Mouse (Mus musculus): Measurements from ENCODE around the gene Spdef. TPM values are rescaled to one million over a fixed set of nuclear protein-coding genes. Genes with fewer than 3 reads are reported as not detected.

Gene Spdef
- polyA plus RNA-seq, 1 experiment from 2014 or later = 0.88 TPM

DNA sequence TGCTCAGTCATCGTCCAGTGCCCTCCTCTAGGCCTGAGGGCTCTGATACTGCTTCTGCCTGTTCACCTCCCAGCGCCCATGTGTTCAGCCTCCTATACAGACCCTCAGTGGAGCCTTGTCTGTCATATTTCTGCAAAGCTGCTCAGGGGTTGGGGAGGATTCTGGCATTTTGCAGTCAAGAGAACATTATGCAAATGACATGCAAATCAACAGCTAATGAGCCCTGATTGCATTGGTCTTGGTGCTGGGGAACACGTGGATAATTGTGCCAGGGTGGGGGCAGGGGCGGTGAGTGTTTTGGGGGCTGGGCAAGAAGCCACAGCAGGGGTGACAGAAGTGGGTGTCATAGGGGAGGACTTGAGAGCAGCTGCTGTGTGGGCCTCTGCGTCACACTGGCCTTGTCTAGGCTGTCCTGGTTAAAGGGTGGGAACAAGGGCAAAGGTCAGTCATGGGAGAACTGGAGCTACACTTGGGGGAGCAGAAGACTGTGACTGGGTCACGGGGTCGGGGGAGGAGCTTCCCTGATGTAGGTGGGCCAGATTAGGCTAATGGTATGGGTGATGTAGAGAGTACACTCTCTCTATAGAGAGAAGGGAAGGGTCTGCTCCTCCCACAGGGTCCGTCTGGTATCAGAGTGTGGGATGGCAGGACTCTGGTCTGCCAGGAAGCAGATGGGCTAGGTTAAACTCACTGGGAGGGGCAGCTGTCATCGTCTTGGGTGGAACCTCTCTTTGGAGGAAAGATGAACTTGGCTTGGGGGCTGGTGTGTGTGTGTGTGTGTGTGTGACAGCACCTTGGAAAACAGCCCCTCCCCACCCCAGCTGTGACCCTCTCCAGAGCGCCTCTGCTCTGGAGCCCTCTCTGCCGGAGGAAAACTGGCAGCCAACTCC lies 49.6 kb downstream of the Spdef start:
- Histone ChIP-seq H3K4me1 (ENCODE audit: insufficient read depth) (no peaks in the 10 kb centered on the region), H3K9ac (no peak overlapping the region), H3K27ac (ENCODE audit: low read depth) (no peak overlapping the region), H3K9me3 (ENCODE audit: low read depth, low read length) (no peaks in the 10 kb centered on the region), H3K4me2 (no peak overlapping the region), H3K4me3 (ENCODE audit: low read depth, low read length) (no peak overlapping the region), H3K36me3 (ENCODE audit: insufficient read depth) (no peaks in the 10 kb centered on the region), H3K27me3 (ENCODE audit: insufficient read depth, low read length) (0 out of 2 replicates have a peak, but pooled peaks cover 3% of the 10 kb centered on the region)
- peak; percentile 62 for ATAC-seq (ENCODE audit: insufficient read depth)
- 38% methylated on average over 11 of the region's 11 CpGs for WGBS
- no peak for TF ChIP-seq CTCF (IDR thresholded peaks at IDR 0.05; ENCODE audit: low read depth)
- DNase-seq = peak; percentile 47

GRCm38 (mm10) chr17:27677756-27678155 lies 51.0 kb downstream of the Spdef start:
- ATAC-seq (ENCODE audit: insufficient read depth) (no peak), DNase-seq (no peak)
- no peaks in the 10 kb centered on the region for H3K27me3 ChIP-seq (ENCODE audit: insufficient read depth, low read length)
- no peak overlapping the region for H3K9ac ChIP-seq
- no peak for TF ChIP-seq CTCF (IDR thresholded peaks at IDR 0.05; ENCODE audit: low read depth)
- no peak overlapping the region for H3K4me3 ChIP-seq (ENCODE audit: low read depth, low read length)
- 60% methylated on average over 5 of the region's 5 CpGs for WGBS
- H3K4me1 ChIP-seq (ENCODE audit: insufficient read depth) = no peaks in the 10 kb centered on the region
- no peaks in the 10 kb centered on the region for H3K36me3 ChIP-seq (ENCODE audit: insufficient read depth)
- H3K9me3 ChIP-seq (ENCODE audit: low read depth, low read length) = no peaks in the 10 kb centered on the region
- no peak overlapping the region for H3K4me2 ChIP-seq
- no peak overlapping the region for H3K27ac ChIP-seq (ENCODE audit: low read depth)

GRCm38 (mm10) chr17:27676270-27676669 lies 52.5 kb downstream of the Spdef start:
- TF ChIP-seq CTCF (IDR thresholded peaks at IDR 0.05; ENCODE audit: low read depth) = no peak
- no peak for ATAC-seq (ENCODE audit: insufficient read depth)
- no peaks in the 10 kb centered on the region for H3K4me1 ChIP-seq (ENCODE audit: insufficient read depth)
- H3K27ac ChIP-seq (ENCODE audit: low read depth) = no peak overlapping the region
- H3K9ac ChIP-seq = no peak overlapping the region
- no peak overlapping the region for H3K4me3 ChIP-seq (ENCODE audit: low read depth, low read length)
- no peaks in the 10 kb centered on the region for H3K36me3 ChIP-seq (ENCODE audit: insufficient read depth)
- DNase-seq = no peak
- no peak overlapping the region for H3K4me2 ChIP-seq
- no peaks in the 10 kb centered on the region for H3K27me3 ChIP-seq (ENCODE audit: insufficient read depth, low read length)
- H3K9me3 ChIP-seq (ENCODE audit: low read depth, low read length) = no peaks in the 10 kb centered on the region
- 49% methylated on average over 7 of the region's 7 CpGs for WGBS

- Histone ChIP-seq H3K27me3 (ENCODE audit: insufficient read depth, low read length) (no peaks in the 10 kb centered on the region), H3K9ac (no peak overlapping the region), H3K4me1 (ENCODE audit: insufficient read depth) (no peaks in the 10 kb centered on the region), H3K27ac (ENCODE audit: low read depth) (no peak overlapping the region), H3K9me3 (ENCODE audit: low read depth, low read length) (no peaks in the 10 kb centered on the region), H3K4me2 (no peak overlapping the region), H3K4me3 (ENCODE audit: low read depth, low read length) (no peak overlapping the region), H3K36me3 (ENCODE audit: insufficient read depth) (no peaks in the 10 kb centered on the region)
- 57% methylated on average over 9 of the region's 9 CpGs for WGBS
- DNase-seq (peak; percentile 24), ATAC-seq (ENCODE audit: insufficient read depth) (no peak)
- 0 out of 2 replicates have a peak, but pooled peaks have one; percentile 26 for TF ChIP-seq CTCF (IDR thresholded peaks at IDR 0.05; ENCODE audit: low read depth)
Measured at GRCm38 (mm10) chr17:27675453-27675852, 53.3 kb downstream of the Spdef start.

- Histone ChIP-seq H3K4me2 (no peak overlapping the region), H3K9me3 (ENCODE audit: low read depth, low read length) (no peaks in the 10 kb centered on the region), H3K27me3 (ENCODE audit: insufficient read depth, low read length) (no peaks in the 10 kb centered on the region), H3K4me1 (ENCODE audit: insufficient read depth) (no peaks in the 10 kb centered on the region), H3K9ac (no peak overlapping the region), H3K4me3 (ENCODE audit: low read depth, low read length) (no peak overlapping the region), H3K36me3 (ENCODE audit: insufficient read depth) (no peaks in the 10 kb centered on the region), H3K27ac (ENCODE audit: low read depth) (no peak overlapping the region)
- no peak for DNase-seq
- no peak for TF ChIP-seq CTCF (IDR thresholded peaks at IDR 0.05; ENCODE audit: low read depth)
- WGBS = 84% methylated on average over 7 of the region's 7 CpGs
- ATAC-seq (ENCODE audit: insufficient read depth) = no peak
Measured at GRCm38 (mm10) chr17:27673945-27674344, 54.8 kb downstream of the Spdef start.

GRCm38 (mm10) chr17:27671720-27672119 lies 57.0 kb downstream of the Spdef start:
- DNase-seq (no peak), ATAC-seq (ENCODE audit: insufficient read depth) (no peak)
- Histone ChIP-seq H3K4me3 (ENCODE audit: low read depth, low read length) (no peak overlapping the region), H3K4me1 (ENCODE audit: insufficient read depth) (no peaks in the 10 kb centered on the region), H3K9ac (no peak overlapping the region), H3K9me3 (ENCODE audit: low read depth, low read length) (no peaks in the 10 kb centered on the region), H3K36me3 (ENCODE audit: insufficient read depth) (no peaks in the 10 kb centered on the region), H3K27me3 (ENCODE audit: insufficient read depth, low read length) (no peaks in the 10 kb centered on the region), H3K27ac (ENCODE audit: low read depth) (no peak overlapping the region), H3K4me2 (no peak overlapping the region)
- TF ChIP-seq CTCF (IDR thresholded peaks at IDR 0.05; ENCODE audit: low read depth) = peak; percentile 30; the same call in 1 of the 2 replicates
- 79% methylated on average over 6 of the region's 6 CpGs for WGBS

Other genes starting within 250 kb of the Spdef start
- gene Grm4, start 207.6 kb downstream of the Spdef start, polyA plus RNA-seq (2014; fragmentation: Nextera tagmentation; extraction: Ambion mirVana) = 0.05 and 0.11 TPM in 2 replicates
- 295 and 329 TPM in 2 replicates for gene Hmga1, start 172.5 kb downstream of the Spdef start, polyA plus RNA-seq (2014; fragmentation: Nextera tagmentation; extraction: Ambion mirVana)
- 17.6 and 21.8 TPM in 2 replicates for gene AI413582, start 163.2 kb downstream of the Spdef start, polyA plus RNA-seq (2014; fragmentation: Nextera tagmentation; extraction: Ambion mirVana)
- 30.5 and 34.4 TPM in 2 replicates for gene Nudt3, start 105.5 kb downstream of the Spdef start, polyA plus RNA-seq (2014; fragmentation: Nextera tagmentation; extraction: Ambion mirVana)
- gene RPS10-NUDT3, start 93.7 kb downstream of the Spdef start, polyA plus RNA-seq (2014; fragmentation: Nextera tagmentation; extraction: Ambion mirVana) = not detected in 2 replicates
- gene Rps10, start 92.3 kb downstream of the Spdef start, polyA plus RNA-seq (2014; fragmentation: Nextera tagmentation; extraction: Ambion mirVana) = 1,167 and 1,191 TPM in 2 replicates
- 0.39 and 0.60 TPM in 2 replicates for gene Pacsin1, start 73.4 kb downstream of the Spdef start, polyA plus RNA-seq (2014; fragmentation: Nextera tagmentation; extraction: Ambion mirVana)
- gene D17Wsu92e, start 91.7 kb upstream of the Spdef start, polyA plus RNA-seq (2014; fragmentation: Nextera tagmentation; extraction: Ambion mirVana) = 19.5 and 20.3 TPM in 2 replicates
- gene Snrpc, start 109.2 kb upstream of the Spdef start, polyA plus RNA-seq (2014; fragmentation: Nextera tagmentation; extraction: Ambion mirVana) = 361 and 368 TPM in 2 replicates
- 7.1 and 8.0 TPM in 2 replicates for gene Uhrf1bp1, start 127.5 kb upstream of the Spdef start, polyA plus RNA-seq (2014; fragmentation: Nextera tagmentation; extraction: Ambion mirVana)
- 18.7 and 19.4 TPM in 2 replicates for gene Anks1, start 180.4 kb upstream of the Spdef start, polyA plus RNA-seq (2014; fragmentation: Nextera tagmentation; extraction: Ambion mirVana)
- gene Taf11, start 180.9 kb upstream of the Spdef start, polyA plus RNA-seq (2014; fragmentation: Nextera tagmentation; extraction: Ambion mirVana) = 68.4 and 68.5 TPM in 2 replicates

Measured in lung, embryonic 14.5 days (tissue).